Mouse (Mus musculus) mesoderm, embryonic 11.5 days (tissue): ENCODE data around the gene Cpxm1.
"Not testable (repeated sequence)": the region's sequence is repeated elsewhere in the genome, so short reads cannot be mapped to it uniquely, and the experiment has no call there.

Source experiments
- DNase-seq: peaks from one replicate; pipeline ENCODE4 v3.0.0-alpha.2; 2012; ENCODE audit warnings: low read depth, low spot score

Gene Cpxm1

DNA sequence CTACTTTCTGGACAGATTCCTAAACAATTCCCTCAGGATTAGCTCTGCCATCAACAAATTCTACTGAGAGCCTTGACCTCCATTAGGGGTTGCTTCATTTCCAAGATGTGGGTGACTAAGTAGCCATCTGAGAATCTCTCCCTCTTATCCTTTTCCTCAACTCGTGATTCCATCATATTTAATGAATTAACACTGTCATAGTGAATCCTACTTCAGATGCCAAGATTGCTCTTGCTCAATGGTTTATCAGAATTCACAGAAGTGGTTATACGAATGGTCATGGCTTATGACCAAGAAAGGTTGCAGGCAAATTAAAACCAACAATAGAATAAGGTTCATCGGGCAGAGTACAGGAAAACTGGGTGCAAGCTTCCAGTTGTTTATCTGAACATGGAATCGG lies 4.5 kb upstream of the Cpxm1 start:
- DNase-seq, result no peak

- DNase-seq, result no peak
Measured at GRCm38 (mm10) chr2:130400046-130400445, 2.7 kb upstream of the Cpxm1 start.

- DNase-seq, result no peak
Measured at GRCm38 (mm10) chr2:130398091-130398490, 717 bp upstream of the Cpxm1 start.

GRCm38 (mm10) chr2:130395696-130396095 lies 1.7 kb downstream of the Cpxm1 start:
- no peak for DNase-seq

DNA sequence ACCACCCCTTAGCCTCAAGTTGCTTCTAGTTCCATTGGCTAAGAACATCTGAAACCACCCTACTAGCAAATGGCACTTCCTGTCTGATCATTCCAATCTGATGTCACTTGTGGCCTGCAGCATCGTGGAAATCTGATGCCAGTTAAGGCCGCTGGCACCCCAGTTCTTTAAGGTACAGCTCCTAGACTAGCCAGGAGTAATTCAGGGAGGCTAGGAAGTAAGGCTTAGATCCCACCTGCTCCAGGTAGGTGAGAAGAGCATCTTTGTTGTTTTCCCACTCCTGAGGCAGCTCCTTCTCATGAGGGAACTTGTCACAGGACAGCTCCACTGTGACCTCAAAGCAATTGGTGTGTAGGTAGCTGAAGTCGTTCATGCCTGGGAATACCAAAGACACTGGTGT lies 4.5 kb downstream of the Cpxm1 start:
- no peak for DNase-seq

DNA sequence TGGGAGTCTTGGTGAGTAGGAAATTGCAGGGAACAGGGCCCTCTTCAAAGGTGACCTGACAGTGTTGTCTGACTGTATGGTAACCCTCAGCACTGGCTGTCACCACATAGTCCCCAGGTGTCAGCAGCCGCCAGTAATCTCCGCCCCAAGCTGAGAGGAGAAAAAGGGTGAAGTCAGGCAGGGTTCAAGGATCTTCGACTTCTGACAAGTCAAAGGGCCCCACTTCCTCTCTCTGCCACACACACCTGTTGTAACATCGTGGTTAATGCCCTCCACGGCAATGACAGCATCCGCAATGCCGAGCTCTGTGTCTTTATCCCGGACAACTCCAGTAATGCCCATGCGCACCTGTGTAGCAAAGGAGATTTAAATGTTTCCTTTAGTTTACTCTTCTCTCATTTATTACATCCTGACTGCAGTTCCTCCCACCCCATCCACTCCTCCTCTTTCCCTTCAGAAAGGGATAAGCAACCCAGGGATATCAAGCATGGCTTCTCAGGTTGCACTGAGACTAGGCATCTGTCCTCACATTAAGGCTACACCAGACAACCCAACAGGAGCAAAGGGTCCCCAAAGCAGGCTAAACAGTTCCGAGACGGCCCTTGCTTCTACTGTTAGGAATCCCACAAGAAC lies 6.3 kb downstream of the Cpxm1 start:
- DNase-seq, result no peak

- DNase-seq, result peak; percentile 19
Measured at GRCm38 (mm10) chr2:130388796-130389195, 8.6 kb downstream of the Cpxm1 start.

DNA sequence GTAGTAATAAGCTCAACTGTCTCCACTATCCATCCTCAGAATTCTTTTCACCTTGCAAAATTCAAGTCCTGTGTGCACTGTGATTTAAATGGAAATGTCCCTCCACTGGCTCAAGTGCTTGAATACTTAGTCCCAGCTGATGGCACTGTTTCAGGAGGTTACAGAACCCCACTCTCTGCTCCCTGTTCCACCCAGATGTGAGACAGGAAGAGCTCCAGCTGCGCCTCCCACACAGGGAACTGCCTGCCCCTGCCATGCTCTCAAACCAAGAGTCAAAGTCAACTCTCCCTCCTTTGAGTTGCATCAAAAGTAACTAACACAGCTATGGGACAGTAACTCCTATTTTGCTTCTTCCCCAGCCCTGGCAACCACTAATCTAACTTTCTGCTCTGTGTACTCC lies 11.2 kb downstream of the Cpxm1 start:
- DNase-seq, result no peak

DNA sequence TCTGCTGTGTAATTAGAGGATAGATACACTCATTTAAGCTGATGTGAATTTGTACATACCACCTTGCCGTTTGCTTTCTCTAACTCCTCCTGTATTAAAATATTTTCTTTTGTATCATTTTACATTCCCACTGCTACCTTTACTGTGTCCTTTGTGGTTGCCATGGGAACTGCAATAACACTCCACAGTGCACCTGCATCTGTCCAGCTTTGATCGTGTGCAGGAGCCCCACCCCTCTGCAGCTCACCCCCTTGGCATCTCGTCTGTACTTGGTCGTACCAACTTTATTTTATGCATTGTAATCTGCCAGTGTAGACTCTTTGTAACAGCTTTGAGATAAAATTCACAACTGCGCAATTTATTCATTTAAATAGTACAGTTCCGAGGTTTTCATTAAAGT lies 13.5 kb downstream of the Cpxm1 start:
- no peak for DNase-seq

GRCm38 (mm10) chr2:130383205-130383604 lies 14.2 kb downstream of the Cpxm1 start:
- no peak for DNase-seq

DNA sequence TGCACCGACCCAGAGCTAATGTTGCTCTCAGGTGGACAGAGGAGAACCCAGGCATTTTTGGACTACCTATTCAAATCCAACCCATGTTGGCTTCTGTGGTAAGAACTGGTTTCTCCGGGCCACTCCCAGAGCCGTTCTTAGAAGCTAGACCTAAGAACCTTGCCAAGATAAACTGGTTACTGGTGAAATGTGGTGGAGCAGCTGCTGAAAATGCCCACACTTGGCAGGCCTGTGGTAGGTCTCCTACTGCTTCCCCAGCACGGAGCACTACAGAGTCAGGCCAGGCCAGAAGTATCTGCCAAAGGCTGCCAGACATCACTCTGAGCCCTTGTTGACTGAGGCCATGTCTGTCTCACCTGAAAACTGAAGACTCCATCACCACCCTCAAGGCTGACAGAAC lies 22.4 kb downstream of the Cpxm1 start:
- DNase-seq, result no peak

GRCm38 (mm10) chr2:130373026-130373425 lies 24.3 kb downstream of the Cpxm1 start:
- not testable (repeated sequence) for DNase-seq

GRCm38 (mm10) chr2:130367386-130367785 lies 30.0 kb downstream of the Cpxm1 start:
- no peak for DNase-seq

DNA sequence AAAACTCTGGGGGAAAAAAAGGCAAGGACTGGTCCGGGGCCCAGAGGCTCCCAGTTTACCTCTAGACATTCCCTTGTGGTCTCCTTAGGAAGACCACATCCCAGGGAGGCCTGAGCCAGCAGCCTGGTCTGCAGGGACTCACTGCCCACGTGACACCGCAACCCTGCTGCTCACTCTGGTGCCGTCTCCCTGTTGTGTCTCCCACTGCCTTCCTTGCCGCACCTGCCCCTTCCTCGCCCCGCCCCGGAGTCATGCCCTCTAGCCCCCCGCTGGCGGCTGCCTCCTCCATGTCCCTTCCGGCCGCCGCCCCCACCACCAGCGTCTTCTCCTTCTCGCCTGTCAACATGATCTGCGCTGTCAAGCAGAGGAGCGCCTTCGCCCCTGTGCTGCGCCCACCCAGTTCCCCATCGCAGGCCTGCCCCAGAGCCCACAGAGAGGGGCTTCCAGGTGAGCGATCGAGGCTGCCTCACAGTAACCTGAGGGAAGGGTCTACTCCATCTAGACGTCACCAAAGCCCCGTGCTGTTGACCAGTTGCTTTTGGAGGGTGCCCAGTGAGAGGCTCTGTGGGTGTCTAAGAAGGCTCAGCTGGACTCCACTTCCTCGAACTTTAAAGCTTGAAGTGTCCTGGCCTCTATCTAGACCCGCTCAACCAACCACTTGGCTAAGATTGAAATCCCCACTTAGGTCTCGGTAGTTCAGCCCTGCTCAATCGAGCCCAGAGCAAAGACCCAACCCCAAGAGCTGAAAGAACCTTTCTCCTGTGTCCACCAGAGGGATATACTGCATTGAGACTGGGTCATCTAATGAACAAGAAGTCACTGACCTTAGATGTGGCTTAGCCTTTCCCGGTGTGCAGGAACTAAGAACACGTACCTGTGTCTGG lies 31.9 kb downstream of the Cpxm1 start:
- DNase-seq, result peak; percentile 41

DNA sequence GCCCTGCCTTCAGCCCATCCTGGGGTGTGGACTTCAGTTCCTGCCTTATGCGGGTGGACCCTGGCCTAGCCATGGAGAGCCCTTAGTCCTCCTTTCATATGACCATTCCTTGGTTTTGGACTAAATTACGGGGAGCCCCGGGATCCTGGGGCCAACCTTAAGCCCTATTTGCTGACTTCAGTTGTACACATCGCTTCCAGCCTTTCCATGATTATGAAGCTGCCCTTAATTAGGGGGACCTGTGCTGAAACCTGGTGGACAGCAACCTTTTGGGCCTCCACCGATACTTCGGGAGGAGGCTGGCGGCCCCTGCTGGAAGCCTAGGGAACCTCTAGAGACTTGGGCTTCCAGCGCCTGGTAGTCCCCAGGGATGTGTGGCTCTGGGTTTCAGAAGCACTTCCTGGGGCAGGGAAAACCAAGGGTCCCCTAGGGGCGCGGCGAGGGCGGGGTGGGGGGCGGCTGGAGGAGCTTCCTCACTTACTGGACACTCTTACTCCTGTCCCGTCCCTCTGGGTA lies 34.8 kb downstream of the Cpxm1 start:
- DNase-seq, result peak; percentile 70

- no peak for DNase-seq
Measured at GRCm38 (mm10) chr2:130358852-130359251, 38.5 kb downstream of the Cpxm1 start.

- DNase-seq, result no peak
Measured at GRCm38 (mm10) chr2:130357551-130357950, 39.8 kb downstream of the Cpxm1 start.

DNA sequence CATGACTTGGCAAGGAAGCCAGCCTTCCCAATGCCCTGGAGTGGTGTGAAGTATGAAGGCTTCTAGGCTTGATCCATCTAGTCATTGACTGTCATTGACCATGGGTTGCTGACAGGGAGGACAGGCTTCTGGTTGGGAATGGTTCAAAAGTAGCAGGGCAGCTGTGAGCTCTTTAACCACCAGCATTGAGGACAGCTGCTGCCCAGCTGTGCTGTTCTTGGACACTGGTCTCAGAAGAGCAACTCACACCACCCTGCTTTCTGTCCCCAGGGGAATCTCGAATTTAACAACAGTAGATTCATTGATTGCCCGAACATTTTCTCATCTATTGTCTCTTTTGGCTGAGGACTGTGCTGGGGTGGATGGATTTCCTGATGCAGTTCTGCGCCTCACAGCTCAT lies 43.5 kb downstream of the Cpxm1 start:
- DNase-seq, result no peak

DNA sequence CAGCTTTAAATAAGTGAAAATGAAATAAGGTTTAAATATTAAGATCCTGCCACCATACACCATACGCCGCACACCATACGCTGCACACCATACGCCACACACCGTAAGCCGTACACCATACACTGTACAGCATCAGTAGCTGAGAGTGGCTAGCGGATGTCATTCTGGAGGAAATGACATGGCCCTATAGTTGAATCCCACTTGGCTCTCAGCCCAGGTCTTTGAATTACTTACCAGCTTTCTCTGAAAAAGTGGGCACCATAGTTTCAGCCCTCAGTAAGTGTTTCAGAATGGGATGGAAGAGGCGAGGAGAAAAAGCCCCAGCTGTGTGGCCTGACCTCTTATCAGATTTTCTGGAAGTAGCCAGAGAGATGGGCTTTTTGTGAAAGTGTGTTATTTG lies 44.0 kb downstream of the Cpxm1 start:
- DNase-seq, result no peak

- no peak for DNase-seq
Measured at GRCm38 (mm10) chr2:130351758-130352339, 45.5 kb downstream of the Cpxm1 start.

DNA sequence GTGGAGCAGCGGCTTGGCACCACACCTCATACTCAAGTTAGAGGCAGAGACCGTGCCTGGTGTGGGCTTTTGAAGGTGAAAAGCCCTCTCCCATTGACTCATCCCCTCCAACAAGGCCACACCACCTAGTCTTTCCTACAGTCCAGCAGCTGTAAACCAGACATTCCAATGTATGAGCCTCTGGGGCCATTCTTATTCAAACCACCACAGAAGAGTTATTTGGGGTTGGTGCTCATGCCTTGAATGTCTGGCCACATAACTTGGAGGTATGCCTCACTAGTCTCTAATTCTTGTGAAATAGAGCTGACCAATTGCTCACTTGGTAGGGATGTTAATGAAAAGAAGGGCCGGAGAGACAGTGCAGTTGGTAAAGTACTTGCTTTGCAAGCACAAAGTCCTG lies 47.0 kb downstream of the Cpxm1 start:
- DNase-seq, result no peak

DNA sequence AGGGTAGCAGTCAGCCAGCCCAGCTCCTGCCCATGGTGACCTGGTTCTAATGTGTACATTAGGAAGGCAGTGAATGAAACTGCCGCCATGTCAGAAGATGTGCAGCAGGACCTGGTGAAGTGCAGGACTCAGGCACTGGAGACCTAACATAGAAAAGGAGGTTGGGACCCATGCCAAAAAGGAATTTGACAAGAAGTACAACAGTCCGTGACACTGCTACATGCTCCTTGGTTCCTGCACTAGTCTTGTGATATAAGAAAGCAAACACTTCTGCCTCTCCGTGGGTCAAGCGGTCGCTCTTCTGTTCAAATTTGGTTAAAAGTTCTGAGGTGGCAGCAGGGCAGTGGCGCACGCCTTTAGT lies 56.2 kb downstream of the Cpxm1 start:
- no peak for DNase-seq
